Mouse (Mus musculus) CH12.LX (cell line): ENCODE data around the gene Smtn. TPM values are rescaled to one million over a fixed set of nuclear protein-coding genes. Genes with fewer than 3 reads are reported as not detected.

Experiments
- DNase-seq: peaks from one replicate; pipeline ENCODE4 v3.0.0-alpha.2; 2013; ENCODE audit errors: extremely low read depth
- H3K27ac ChIP-seq: 2 replicates; pipeline ENCODE4 v1.5.1; 2012; ENCODE audit warnings: low read depth, mild to moderate bottlenecking, control low read depth, moderate library complexity; ENCODE audit not compliant: insufficient read depth
- H3K27me3 ChIP-seq: replicated peaks from 2 replicates; pipeline ENCODE3; 2012; ENCODE audit warnings: inconsistent platforms
- H3K36me3 ChIP-seq, 2 experiments: replicated peaks in 1 of 2; 2 replicates each; pipeline versions ENCODE3 to v1.6.1; 2012; ENCODE audit warnings: inconsistent platforms in 1 of 2, low read length in 1 of 2, mild to moderate bottlenecking in 1 of 2, mixed read lengths in 1 of 2, moderate library complexity in 1 of 2; ENCODE audit not compliant: control insufficient read depth in 1 of 2, insufficient read depth in 1 of 2
- H3K4me1 ChIP-seq, 2 experiments: 2 replicates each; pipeline ENCODE4 v1.6.1; 2012; ENCODE audit warnings: inconsistent platforms in 1 of 2, moderate library complexity in 1 of 2; ENCODE audit not compliant: insufficient read depth in 2 of 2, control insufficient read depth in 1 of 2
- H3K4me2 ChIP-seq: 2 replicates; pipeline ENCODE4 v1.6.1; 2012; ENCODE audit warnings: low read depth, mild to moderate bottlenecking, control low read depth; ENCODE audit not compliant: poor library complexity, insufficient read depth, severe bottlenecking
- H3K4me3 ChIP-seq, 3 experiments: fragments of 150-350 bp in 1 of 3; sonication (generic) in 1 of 3; replicated peaks in 1 of 3; 2 replicates each; pipeline versions ENCODE3 to v1.5.1; 2011 to 2012; ENCODE audit warnings: low read depth in 2 of 3, low read length in 2 of 3, mild to moderate bottlenecking in 2 of 3, moderate library complexity in 2 of 3, control low read depth in 1 of 3, improper control_type of control experiment in 1 of 3, inconsistent platforms in 1 of 3, mixed read lengths in 1 of 3; ENCODE audit not compliant: poor library complexity in 1 of 3
- H3K79me2 ChIP-seq: replicated peaks from 2 replicates; pipeline ENCODE4 v1.6.1; 2012; ENCODE audit warnings: mild to moderate bottlenecking, moderate library complexity; ENCODE audit not compliant: control insufficient read depth, poor library complexity, insufficient read depth, severe bottlenecking; ENCODE audit errors: extremely low read depth
- H3K9ac ChIP-seq: 2 replicates; pipeline ENCODE4 v1.6.1; 2012; ENCODE audit warnings: low read depth, mild to moderate bottlenecking, control low read depth, moderate library complexity; ENCODE audit not compliant: insufficient read depth
- H3K9me3 ChIP-seq: replicated peaks from 2 replicates; pipeline ENCODE3; 2012; ENCODE audit warnings: low read length, inconsistent platforms, mixed read lengths
- CTCF ChIP-seq, 2 experiments: IDR thresholded peaks in 1 of 2; conservative IDR thresholded peaks in 1 of 2; 2 replicates each; pipeline ENCODE4 v1.5.1; 2011 to 2012; ENCODE audit warnings: low read depth in 2 of 2, low read length in 2 of 2, improper control_type of control experiment in 1 of 2, inconsistent platforms in 1 of 2, mild to moderate bottlenecking in 1 of 2, moderate library complexity in 1 of 2
- E2F4 ChIP-seq: IDR thresholded peaks from 2 replicates; pipeline ENCODE4 v1.6.1; 2011; ENCODE audit warnings: low read depth, low read length, improper control_type of control experiment; ENCODE audit not compliant: insufficient replicate concordance
- ETS1 ChIP-seq: conservative IDR thresholded peaks from 2 replicates; pipeline ENCODE4 v1.6.1; 2012; ENCODE audit warnings: low read depth, mild to moderate bottlenecking, inconsistent platforms, low read length, improper control_type of control experiment, moderate library complexity
- GABPA ChIP-seq: IDR thresholded peaks from 2 replicates; pipeline ENCODE4 v1.6.1; 2012; ENCODE audit warnings: low read depth, low read length, improper control_type of control experiment, inconsistent platforms; ENCODE audit not compliant: insufficient replicate concordance
- HCFC1 ChIP-seq: IDR thresholded peaks from 2 replicates; pipeline ENCODE4 v1.6.1; 2012; ENCODE audit warnings: low read depth, mild to moderate bottlenecking, inconsistent platforms, low read length, improper control_type of control experiment
- IRF4 ChIP-seq: IDR thresholded peaks from 2 replicates; pipeline ENCODE4 v1.6.1; 2014; ENCODE audit warnings: low read depth, mild to moderate bottlenecking, inconsistent platforms, low read length, improper control_type of control experiment
- JUN ChIP-seq: IDR thresholded peaks from 2 replicates; pipeline ENCODE4 v1.6.1; 2011; ENCODE audit warnings: low read depth, mild to moderate bottlenecking, low read length, improper control_type of control experiment, moderate library complexity; ENCODE audit not compliant: insufficient read depth
- MAFK ChIP-seq: IDR thresholded peaks from 2 replicates; pipeline ENCODE4 v1.6.1; 2011; ENCODE audit warnings: low read length, improper control_type of control experiment; ENCODE audit not compliant: insufficient replicate concordance
- MEF2A ChIP-seq: IDR thresholded peaks from 2 replicates; pipeline ENCODE4 v1.6.1; 2014; ENCODE audit warnings: low read depth, mild to moderate bottlenecking, inconsistent platforms, low read length, improper control_type of control experiment, borderline replicate concordance
- MYC ChIP-seq: IDR thresholded peaks from 2 replicates; pipeline ENCODE4 v1.6.1; 2011; ENCODE audit warnings: low read depth, mild to moderate bottlenecking, improper control_type of control experiment, low read length
- NRF1 ChIP-seq: IDR thresholded peaks from 2 replicates; pipeline ENCODE4 v1.6.1; 2014; ENCODE audit warnings: low read depth, mild to moderate bottlenecking, inconsistent platforms, low read length, improper control_type of control experiment, moderate library complexity
- PAX5 ChIP-seq: IDR thresholded peaks from 2 replicates; pipeline ENCODE4 v1.6.1; 2012; ENCODE audit warnings: low read length, inconsistent platforms, mixed read lengths
- UBTF ChIP-seq: IDR thresholded peaks from 2 replicates; pipeline ENCODE4 v1.6.1; 2012; ENCODE audit warnings: low read depth, mild to moderate bottlenecking, inconsistent platforms, low read length, improper control_type of control experiment, moderate library complexity
- ZC3H11A ChIP-seq: IDR thresholded peaks from 2 replicates; pipeline ENCODE4 v1.6.1; 2012; ENCODE audit warnings: low read depth, mild to moderate bottlenecking, inconsistent platforms, low read length, improper control_type of control experiment
- dilution Hi-C: fragments of 300-500 bp; cut with MboI; formaldehyde crosslinking; loops from 2 replicates; pipeline ENCODE4 v1.14.3; 2020; ENCODE audit warnings: low sequenced_read_pairs; ENCODE audit not compliant: extremely low pct_unique_long_range_greater_than_20kb, extremely low pct_ligation_motif_present
- in situ Hi-C: fragments of 300-500 bp; cut with MboI; formaldehyde crosslinking; loops from 3 replicates; pipeline ENCODE4 v1.14.3; 2019; ENCODE audit warnings: low sequenced_read_pairs, low pct_ligation_motif_present, low pct_unique_long_range_greater_than_20kb, mixed read lengths
- polyA plus RNA-seq: library from polyadenylated mRNA; unstranded; fragments of >175 nt; gene quantifications from 2 replicates; pipeline ENCODE4 v1.2.1, GENCODE M21; 2012; ENCODE audit warnings: low read depth; ENCODE audit not compliant: insufficient read length
- total RNA-seq, 2 experiments: library from RNA; depleted of rRNA; stranded (reverse); fragments of 300-350 nt in 1 of 2; fragments of >200 nt in 1 of 2; gene quantifications; 2 replicates each; pipeline ENCODE4 v1.2.3; 2012 to 2014

Gene Smtn
- total and polyA plus RNA-seq, 3 experiments = 0.58 to 5.3 (median 3.1) TPM

- TF ChIP-seq MEF2A (no peak), ZC3H11A (no peak), MYC (no peak), CTCF (conservative IDR thresholded peaks at IDR 0.05 in 1 of 2, IDR thresholded peaks at IDR 0.05 in 1 of 2; ENCODE audit: low read depth in 2 of 2, low read length in 2 of 2) (peak in 1 of 2 experiments; percentile 8; a peak in 1 of 4 replicates), HCFC1 (no peak)
- TF ChIP-seq, all 38 proteins: peak for 1
- Histone ChIP-seq H3K4me2 (no peak overlapping the region), H3K27ac (no peak overlapping the region), H3K4me1 (peaks cover 3 to 57% of the 10 kb centered on the region in 2 experiments; a peak in 3 of 4 replicates), H3K27me3 (no peaks in the 10 kb centered on the region), H3K9ac (no peak overlapping the region), H3K9me3 (peaks cover 8% of the 10 kb centered on the region), H3K4me3 (no peak overlapping the region), H3K36me3 (no peaks in the 10 kb centered on the region), H3K79me2 (no peaks in the 10 kb centered on the region)
- no peak for DNase-seq
- in situ Hi-C loops (loop anchor here (10.0 to 25.0 kb wide), 2 partner anchors 120 to 368 kb away; partner anchors contain the start of gene Slc35e4), dilution Hi-C loops (no loop called here)
Observed at GRCm38 (mm10) chr11:3544409-3544808, 4.0 kb upstream of the Smtn start.

DNA sequence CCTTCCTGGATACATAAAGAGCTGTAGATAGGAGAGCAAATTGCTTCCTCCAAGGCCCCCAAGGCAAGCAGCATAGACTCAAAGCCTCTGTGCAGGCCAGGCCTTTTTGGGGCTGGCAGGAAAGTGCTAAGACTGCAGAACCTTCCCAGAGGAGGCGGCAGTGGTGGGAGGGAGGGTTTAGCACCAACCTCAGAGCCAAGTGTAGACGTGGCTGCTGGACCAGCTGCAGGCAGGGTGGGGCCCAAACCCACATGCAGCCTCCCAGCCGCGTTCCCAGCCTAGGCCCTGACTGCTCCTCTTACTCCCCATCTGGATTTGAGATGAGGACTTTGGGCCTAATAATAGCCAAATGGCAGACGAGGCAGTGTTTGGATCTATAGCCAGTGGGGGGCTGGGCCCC, 2.6 kb upstream of the Smtn start:
- in situ Hi-C loops (loop anchor here (10.0 to 25.0 kb wide), 2 partner anchors 122 to 369 kb away; partner anchors contain the start of gene Slc35e4), dilution Hi-C loops (no loop called here)
- Histone ChIP-seq H3K27me3 (no peaks in the 10 kb centered on the region), H3K9me3 (peaks cover 8% of the 10 kb centered on the region), H3K79me2 (no peaks in the 10 kb centered on the region), H3K9ac (no peak overlapping the region), H3K4me1 (peaks cover 3 to 53% of the 10 kb centered on the region in 2 experiments; a peak in 3 of 4 replicates), H3K4me2 (no peak overlapping the region), H3K4me3 (no peak overlapping the region), H3K36me3 (no peaks in the 10 kb centered on the region), H3K27ac (no peak overlapping the region)
- no peak for DNase-seq
- TF ChIP-seq IRF4 (no peak), E2F4 (no peak), GABPA (no peak), MAFK (no peak)

DNA sequence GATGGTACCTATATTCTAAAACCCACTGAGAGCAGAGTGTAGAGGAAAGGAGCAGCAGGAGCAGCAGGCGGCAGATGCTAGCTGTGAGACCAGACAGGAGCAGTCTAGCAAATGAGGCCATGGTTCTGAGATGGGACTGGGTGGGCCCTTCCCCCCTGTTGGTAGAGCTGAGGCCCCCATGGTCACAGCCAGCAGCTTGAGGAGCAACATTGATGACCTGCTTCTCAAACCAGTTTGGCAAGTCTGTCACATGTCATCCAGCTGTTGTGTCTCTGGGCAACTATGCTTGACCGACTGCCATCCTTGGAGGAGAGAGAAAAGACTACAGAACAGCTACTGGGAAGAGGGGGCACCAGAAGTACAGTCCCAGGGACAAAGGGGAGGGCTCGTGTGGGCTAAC, 1.5 kb upstream of the Smtn start:
- Histone ChIP-seq H3K4me2 (no peak overlapping the region), H3K9me3 (peaks cover 8% of the 10 kb centered on the region), H3K4me3 (no peak overlapping the region), H3K27ac (no peak overlapping the region), H3K9ac (no peak overlapping the region), H3K79me2 (no peaks in the 10 kb centered on the region), H3K27me3 (no peaks in the 10 kb centered on the region), H3K36me3 (no peaks in the 10 kb centered on the region), H3K4me1 (peaks cover 0 to 53% of the 10 kb centered on the region in 2 experiments; a peak in 2 of 4 replicates)
- dilution Hi-C loops (no loop called here), in situ Hi-C loops (loop anchor here (10.0 to 25.0 kb wide), 2 partner anchors 123 to 370 kb away; partner anchors contain the start of gene Slc35e4)
- no peak for DNase-seq
- no peak for TF ChIP-seq ETS1
- TF ChIP-seq UBTF = no peak
- TF ChIP-seq JUN = no peak
- TF ChIP-seq NRF1 = no peak
- TF ChIP-seq PAX5 = no peak
